Mouse (Mus musculus) CH12.LX (cell line): ENCODE data around the gene Scyl3.
A peak's percentile ranks its signal among the peaks of the same experiment; 100 is the strongest.

Experiments
- CHD1 ChIP-seq: IDR thresholded peaks from 2 replicates; pipeline ENCODE4 v1.6.1; 2012; ENCODE audit warnings: low read depth, low read length, improper control_type of control experiment, inconsistent platforms
- CTCF ChIP-seq, 2 experiments: IDR thresholded peaks in 1 of 2; conservative IDR thresholded peaks in 1 of 2; 2 replicates each; pipeline ENCODE4 v1.5.1; 2011 to 2012; ENCODE audit warnings: low read depth in 2 of 2, low read length in 2 of 2, improper control_type of control experiment in 1 of 2, inconsistent platforms in 1 of 2, mild to moderate bottlenecking in 1 of 2, moderate library complexity in 1 of 2
- E2F4 ChIP-seq: IDR thresholded peaks from 2 replicates; pipeline ENCODE4 v1.6.1; 2011; ENCODE audit warnings: low read depth, low read length, improper control_type of control experiment; ENCODE audit not compliant: insufficient replicate concordance
- EP300 ChIP-seq: IDR thresholded peaks from 2 replicates; pipeline ENCODE4 v1.6.1; 2011; ENCODE audit warnings: low read length, improper control_type of control experiment
- JUND ChIP-seq: conservative IDR thresholded peaks from 2 replicates; pipeline ENCODE4 v1.6.1; 2011; ENCODE audit warnings: low read depth, low read length, improper control_type of control experiment
- KAT2A ChIP-seq: IDR thresholded peaks from 2 replicates; pipeline ENCODE4 v1.6.1; 2012; ENCODE audit warnings: low read length, improper control_type of control experiment, inconsistent platforms; ENCODE audit not compliant: insufficient replicate concordance
- NRF1 ChIP-seq: IDR thresholded peaks from 2 replicates; pipeline ENCODE4 v1.6.1; 2014; ENCODE audit warnings: low read depth, mild to moderate bottlenecking, inconsistent platforms, low read length, improper control_type of control experiment, moderate library complexity
- POLR2A ChIP-seq: IDR thresholded peaks from 2 replicates; pipeline ENCODE4 v1.6.1; 2011; ENCODE audit warnings: low read depth, mild to moderate bottlenecking, improper control_type of control experiment, low read length
- POLR2AphosphoS2 ChIP-seq: IDR thresholded peaks from 2 replicates; pipeline ENCODE4 v1.6.1; 2011; ENCODE audit warnings: low read depth, low read length, improper control_type of control experiment
- TCF12 ChIP-seq: IDR thresholded peaks from 2 replicates; pipeline ENCODE4 v1.6.1; 2014; ENCODE audit warnings: low read depth, mild to moderate bottlenecking, inconsistent platforms, low read length, improper control_type of control experiment
- USF2 ChIP-seq: conservative IDR thresholded peaks from 2 replicates; pipeline ENCODE4 v1.6.1; 2011; ENCODE audit warnings: low read depth, low read length, improper control_type of control experiment
- ZC3H11A ChIP-seq: IDR thresholded peaks from 2 replicates; pipeline ENCODE4 v1.6.1; 2012; ENCODE audit warnings: low read depth, mild to moderate bottlenecking, inconsistent platforms, low read length, improper control_type of control experiment
- ZNF384 ChIP-seq: IDR thresholded peaks from 2 replicates; pipeline ENCODE4 v1.6.1; 2012; ENCODE audit warnings: low read depth, low read length, improper control_type of control experiment, inconsistent platforms

DNA sequence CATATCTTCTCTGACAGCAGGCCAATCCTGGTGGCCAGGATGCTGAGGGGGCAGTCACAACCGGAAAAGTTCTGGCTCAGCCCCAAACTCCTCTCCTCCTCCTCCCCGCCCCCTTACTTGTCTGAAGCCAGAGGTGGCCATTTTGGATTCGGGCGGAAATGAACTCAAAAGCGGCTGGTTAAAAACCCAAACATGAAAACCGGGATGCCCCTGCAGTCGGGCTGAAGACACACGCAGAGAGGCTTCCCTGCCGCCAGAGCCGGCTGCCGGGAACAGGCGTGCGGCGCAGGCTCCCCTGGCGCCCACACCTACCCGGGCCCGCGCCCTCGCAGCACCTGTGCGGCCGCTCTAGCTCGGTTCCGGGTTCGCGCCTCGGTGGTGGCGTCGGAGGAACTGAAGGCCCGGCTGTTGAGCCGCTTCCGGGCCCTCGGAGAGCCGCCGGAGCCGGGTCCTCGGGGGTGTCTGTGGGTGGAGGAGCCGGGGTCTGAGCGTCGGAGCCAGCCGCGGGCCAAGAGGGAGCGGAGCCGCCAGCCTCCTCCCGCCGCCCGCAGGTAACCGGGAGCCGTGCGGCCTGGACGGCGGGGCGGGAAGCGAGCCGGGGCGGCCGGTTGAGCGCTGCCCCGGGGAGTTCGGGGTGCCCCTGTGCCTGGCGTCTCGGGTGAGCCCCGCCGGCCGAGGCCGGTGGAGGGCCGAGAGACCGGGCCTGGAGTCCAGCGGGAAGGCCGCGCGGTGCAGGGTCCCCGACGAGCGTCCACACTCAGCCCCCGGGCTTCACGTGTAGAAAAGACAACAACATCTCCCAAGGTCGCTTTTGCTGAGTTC, 947 bp downstream of the Scyl3 start:
- TF ChIP-seq CTCF (conservative IDR thresholded peaks at IDR 0.05 in 1 of 2, IDR thresholded peaks at IDR 0.05 in 1 of 2; ENCODE audit: low read depth in 2 of 2, low read length in 2 of 2) (no peak), KAT2A (peak; percentile 70; the same call in 1 of the 2 replicates), JUND (no peak), CHD1 (no peak), POLR2AphosphoS2 (no peak), EP300 (no peak), POLR2A (peak; percentile 62; the same call in 1 of the 2 replicates), ZC3H11A (no peak), USF2 (no peak), ZNF384 (no peak), NRF1 (peak; percentile 63), E2F4 (no peak), TCF12 (0 out of 2 replicates have a peak, but pooled peaks have one; percentile 9)
